Mouse (Mus musculus): ENCODE measurements around the gene Fthl17e. TPM values are rescaled to one million over a fixed set of nuclear protein-coding genes. Genes with fewer than 3 reads are reported as not detected.

Fthl17e gene
- polyA plus RNA-seq, 1 experiment from 2014 or later, result not detected

Other genes with a start within 250 kb of the Fthl17e start
- gene Ssxb5, start 229.8 kb upstream of the Fthl17e start, polyA plus RNA-seq (2015; fragmentation: Nextera tagmentation; extraction: Ambion mirVana), result not detected in 2 replicates
- gene Gm6592, start 189.5 kb upstream of the Fthl17e start, polyA plus RNA-seq (2015; fragmentation: Nextera tagmentation; extraction: Ambion mirVana), result not detected in 2 replicates
- gene Gm5751, start 159.2 kb upstream of the Fthl17e start, polyA plus RNA-seq (2015; fragmentation: Nextera tagmentation; extraction: Ambion mirVana), result not detected in 2 replicates
- gene B630019K06Rik, start 141.1 kb upstream of the Fthl17e start, polyA plus RNA-seq (2015; fragmentation: Nextera tagmentation; extraction: Ambion mirVana), result 3.1 and 3.5 TPM in 2 replicates
- not detected in 2 replicates for gene Fthl17b, start 70.5 kb upstream of the Fthl17e start, polyA plus RNA-seq (2015; fragmentation: Nextera tagmentation; extraction: Ambion mirVana)
- gene Fthl17c, start 56.9 kb upstream of the Fthl17e start, polyA plus RNA-seq (2015; fragmentation: Nextera tagmentation; extraction: Ambion mirVana), result not detected in 2 replicates
- not detected in 2 replicates for gene Fthl17d, start 46.7 kb upstream of the Fthl17e start, polyA plus RNA-seq (2015; fragmentation: Nextera tagmentation; extraction: Ambion mirVana)
- gene Fthl17f, start 29.5 kb downstream of the Fthl17e start, polyA plus RNA-seq (2015; fragmentation: Nextera tagmentation; extraction: Ambion mirVana), result not detected in 2 replicates
- gene 4930402K13Rik, start 71.1 kb downstream of the Fthl17e start, polyA plus RNA-seq (2015; fragmentation: Nextera tagmentation; extraction: Ambion mirVana), result not detected in 2 replicates
- 0.93 and 1.1 TPM in 2 replicates for gene Lancl3, start 166.4 kb downstream of the Fthl17e start, polyA plus RNA-seq (2015; fragmentation: Nextera tagmentation; extraction: Ambion mirVana)
- not detected in 2 replicates for gene Gm14862, start 223.4 kb downstream of the Fthl17e start, polyA plus RNA-seq (2015; fragmentation: Nextera tagmentation; extraction: Ambion mirVana)
- gene Xk, start 239.3 kb downstream of the Fthl17e start, polyA plus RNA-seq (2015; fragmentation: Nextera tagmentation; extraction: Ambion mirVana), result 2.2 and 2.7 TPM in 2 replicates

All from lung, embryonic 16.5 days (tissue).